Mouse (Mus musculus): ENCODE measurements around the gene 6030468B19Rik.

Gene 6030468B19Rik

DNA sequence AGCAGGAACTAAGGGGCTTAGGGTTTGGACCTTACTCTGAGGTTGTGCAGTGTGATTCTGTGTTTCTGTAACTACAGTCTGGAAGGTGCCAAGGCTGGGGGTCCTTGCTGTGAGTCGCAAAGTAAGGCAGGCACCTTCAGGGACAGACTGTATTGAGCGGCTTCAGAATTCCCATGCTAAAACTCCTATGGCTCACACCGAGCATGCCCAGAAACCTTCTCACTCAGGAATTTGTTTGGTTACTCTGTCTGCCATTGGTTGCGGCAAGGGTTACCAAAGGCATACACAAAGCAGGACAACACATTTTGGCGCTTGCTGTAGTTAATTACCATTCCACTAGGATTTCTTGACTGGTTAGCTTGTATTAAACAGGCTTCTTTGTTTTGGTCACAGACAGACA is 28.7 kb downstream of the 6030468B19Rik start:
- Histone ChIP-seq H3K9me3 (ENCODE audit: low read length) (no peaks in the 10 kb centered on the region), H3K4me1 (replicated peaks; ENCODE audit: low read depth, low read length) (peaks cover 93% of the 10 kb centered on the region), H3K4me3 (replicated peaks; ENCODE audit: low read length) (peak overlapping the region; percentile 91), H3K36me3 (ENCODE audit: insufficient read depth, low read length) (peaks cover 33% of the 10 kb centered on the region), H3K27me3 (ENCODE audit: insufficient read depth, low read length) (no peaks in the 10 kb centered on the region)
- TF ChIP-seq CTCF (conservative IDR thresholded peaks at IDR 0.05; ENCODE audit: low read length) (no peak), NANOG (IDR thresholded peaks at IDR 0.05; ENCODE audit: borderline replicate concordance, low read length) (no peak), POU5F1 (IDR thresholded peaks at IDR 0.05; ENCODE audit: borderline replicate concordance, low read length) (no peak)

- peaks cover 93% of the 10 kb centered on the region for H3K4me1 ChIP-seq (replicated peaks; ENCODE audit: low read depth, low read length)
- H3K27me3 ChIP-seq (ENCODE audit: insufficient read depth, low read length) = no peaks in the 10 kb centered on the region
- TF ChIP-seq CTCF (conservative IDR thresholded peaks at IDR 0.05; ENCODE audit: low read length) (no peak), POU5F1 (IDR thresholded peaks at IDR 0.05; ENCODE audit: borderline replicate concordance, low read length) (no peak), NANOG (IDR thresholded peaks at IDR 0.05; ENCODE audit: borderline replicate concordance, low read length) (no peak)
- H3K9me3 ChIP-seq (ENCODE audit: low read length) = no peaks in the 10 kb centered on the region
- H3K4me3 ChIP-seq (replicated peaks; ENCODE audit: low read length) = peak overlapping the region; percentile 91
- H3K36me3 ChIP-seq (ENCODE audit: insufficient read depth, low read length) = peaks cover 26% of the 10 kb centered on the region
Observed at GRCm38 (mm10) chr11:117826916-117827315, 29.5 kb downstream of the 6030468B19Rik start.

GRCm38 (mm10) chr11:117827386-117827785 is 29.9 kb downstream of the 6030468B19Rik start:
- H3K27me3 ChIP-seq (ENCODE audit: insufficient read depth, low read length) = no peaks in the 10 kb centered on the region
- H3K4me1 ChIP-seq (replicated peaks; ENCODE audit: low read depth, low read length) = peaks cover 93% of the 10 kb centered on the region
- H3K9me3 ChIP-seq (ENCODE audit: low read length) = no peaks in the 10 kb centered on the region
- TF ChIP-seq CTCF (conservative IDR thresholded peaks at IDR 0.05; ENCODE audit: low read length) (no peak), POU5F1 (IDR thresholded peaks at IDR 0.05; ENCODE audit: borderline replicate concordance, low read length) (no peak), NANOG (IDR thresholded peaks at IDR 0.05; ENCODE audit: borderline replicate concordance, low read length) (no peak)
- H3K36me3 ChIP-seq (ENCODE audit: insufficient read depth, low read length) = peaks cover 21% of the 10 kb centered on the region
- H3K4me3 ChIP-seq (replicated peaks; ENCODE audit: low read length) = no peak overlapping the region

GRCm38 (mm10) chr11:117828149-117828887 is 30.9 kb downstream of the 6030468B19Rik start:
- H3K9me3 ChIP-seq (ENCODE audit: low read length) = no peaks in the 10 kb centered on the region
- peaks cover 11% of the 10 kb centered on the region for H3K36me3 ChIP-seq (ENCODE audit: insufficient read depth, low read length)
- no peaks in the 10 kb centered on the region for H3K27me3 ChIP-seq (ENCODE audit: insufficient read depth, low read length)
- H3K4me3 ChIP-seq (replicated peaks; ENCODE audit: low read length) = peak overlapping the region; percentile 17
- TF ChIP-seq NANOG (IDR thresholded peaks at IDR 0.05; ENCODE audit: borderline replicate concordance, low read length) (no peak), POU5F1 (IDR thresholded peaks at IDR 0.05; ENCODE audit: borderline replicate concordance, low read length) (no peak), CTCF (conservative IDR thresholded peaks at IDR 0.05; ENCODE audit: low read length) (no peak)
- peaks cover 91% of the 10 kb centered on the region for H3K4me1 ChIP-seq (replicated peaks; ENCODE audit: low read depth, low read length)

DNA sequence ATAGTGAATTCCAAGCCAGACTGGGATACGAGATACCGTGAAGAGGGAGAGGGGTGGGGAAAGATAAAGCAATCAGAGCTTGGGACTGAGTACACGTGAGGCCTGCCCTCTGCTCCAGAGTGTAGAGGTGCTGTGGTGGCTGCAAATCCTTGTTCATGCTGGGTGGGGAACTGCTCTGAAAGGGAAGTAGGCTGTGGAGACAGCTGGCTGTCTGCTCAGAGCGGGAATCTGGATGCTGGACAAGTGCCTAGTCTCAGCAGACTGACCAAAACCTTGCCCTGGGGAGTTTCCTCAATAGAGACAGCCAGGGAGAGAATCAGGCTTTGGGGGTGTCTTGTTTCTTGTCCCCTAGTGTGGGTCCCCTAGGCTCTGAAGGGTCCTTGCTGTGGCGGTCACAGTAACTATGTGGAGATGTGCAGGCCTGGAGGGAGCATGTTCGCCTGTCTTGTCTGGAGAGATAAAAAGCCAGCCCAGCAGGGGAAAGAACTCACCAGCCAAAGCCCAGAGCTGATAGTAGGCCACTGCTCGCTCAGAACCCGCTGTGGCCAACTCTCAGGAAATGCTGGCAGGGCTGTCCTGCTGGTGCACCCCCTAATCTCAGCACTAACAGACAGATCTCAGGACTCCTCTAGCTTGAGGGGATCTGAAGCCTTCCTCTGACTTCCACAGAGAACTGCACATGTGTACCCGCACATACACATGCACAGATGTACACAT is 31.6 kb downstream of the 6030468B19Rik start:
- peaks cover 89% of the 10 kb centered on the region for H3K4me1 ChIP-seq (replicated peaks; ENCODE audit: low read depth, low read length)
- H3K36me3 ChIP-seq (ENCODE audit: insufficient read depth, low read length) = peaks cover 4% of the 10 kb centered on the region
- no peaks in the 10 kb centered on the region for H3K9me3 ChIP-seq (ENCODE audit: low read length)
- TF ChIP-seq CTCF (conservative IDR thresholded peaks at IDR 0.05; ENCODE audit: low read length) = no peak
- no peak for TF ChIP-seq NANOG (IDR thresholded peaks at IDR 0.05; ENCODE audit: borderline replicate concordance, low read length)
- TF ChIP-seq POU5F1 (IDR thresholded peaks at IDR 0.05; ENCODE audit: borderline replicate concordance, low read length) = no peak
- H3K4me3 ChIP-seq (replicated peaks; ENCODE audit: low read length) = 0 out of 2 replicates have a peak overlapping the region, but pooled peaks have one; percentile 11
- no peaks in the 10 kb centered on the region for H3K27me3 ChIP-seq (ENCODE audit: insufficient read depth, low read length)

GRCm38 (mm10) chr11:117829671-117830215 is 32.3 kb downstream of the 6030468B19Rik start:
- Histone ChIP-seq H3K9me3 (ENCODE audit: low read length) (no peaks in the 10 kb centered on the region), H3K36me3 (ENCODE audit: insufficient read depth, low read length) (no peaks in the 10 kb centered on the region), H3K4me3 (replicated peaks; ENCODE audit: low read length) (no peak overlapping the region), H3K27me3 (ENCODE audit: insufficient read depth, low read length) (no peaks in the 10 kb centered on the region), H3K4me1 (replicated peaks; ENCODE audit: low read depth, low read length) (peaks cover 91% of the 10 kb centered on the region)
- TF ChIP-seq NANOG (IDR thresholded peaks at IDR 0.05; ENCODE audit: borderline replicate concordance, low read length) (no peak), CTCF (conservative IDR thresholded peaks at IDR 0.05; ENCODE audit: low read length) (no peak), POU5F1 (IDR thresholded peaks at IDR 0.05; ENCODE audit: borderline replicate concordance, low read length) (no peak)

- TF ChIP-seq CTCF (conservative IDR thresholded peaks at IDR 0.05; ENCODE audit: low read length) = no peak
- TF ChIP-seq NANOG (IDR thresholded peaks at IDR 0.05; ENCODE audit: borderline replicate concordance, low read length) = no peak
- TF ChIP-seq POU5F1 (IDR thresholded peaks at IDR 0.05; ENCODE audit: borderline replicate concordance, low read length) = no peak
- Histone ChIP-seq H3K9me3 (ENCODE audit: low read length) (no peaks in the 10 kb centered on the region), H3K4me3 (replicated peaks; ENCODE audit: low read length) (0 out of 2 replicates have a peak overlapping the region, but pooled peaks have one; percentile 13), H3K36me3 (ENCODE audit: insufficient read depth, low read length) (no peaks in the 10 kb centered on the region), H3K27me3 (ENCODE audit: insufficient read depth, low read length) (no peaks in the 10 kb centered on the region), H3K4me1 (replicated peaks; ENCODE audit: low read depth, low read length) (peaks cover 92% of the 10 kb centered on the region)
Observed at GRCm38 (mm10) chr11:117830401-117830800, 32.9 kb downstream of the 6030468B19Rik start.
